Mouse (Mus musculus) CH12.LX (cell line): ENCODE measurements around the gene Aaed1. TPM values are rescaled to one million over a fixed set of nuclear protein-coding genes. Genes with fewer than 3 reads are reported as not detected.

ENCODE experiments used
- DNase-seq: peaks from one replicate; pipeline ENCODE4 v3.0.0-alpha.2; 2013; ENCODE audit errors: extremely low read depth
- H3K27ac ChIP-seq: 2 replicates; pipeline ENCODE4 v1.5.1; 2012; ENCODE audit warnings: low read depth, mild to moderate bottlenecking, control low read depth, moderate library complexity; ENCODE audit not compliant: insufficient read depth
- H3K27me3 ChIP-seq: replicated peaks from 2 replicates; pipeline ENCODE3; 2012; ENCODE audit warnings: inconsistent platforms
- H3K36me3 ChIP-seq, 2 experiments: replicated peaks in 1 of 2; 2 replicates each; pipeline versions ENCODE3 to v1.6.1; 2012; ENCODE audit warnings: inconsistent platforms in 1 of 2, low read length in 1 of 2, mild to moderate bottlenecking in 1 of 2, mixed read lengths in 1 of 2, moderate library complexity in 1 of 2; ENCODE audit not compliant: control insufficient read depth in 1 of 2, insufficient read depth in 1 of 2
- H3K4me1 ChIP-seq, 2 experiments: 2 replicates each; pipeline ENCODE4 v1.6.1; 2012; ENCODE audit warnings: inconsistent platforms in 1 of 2, moderate library complexity in 1 of 2; ENCODE audit not compliant: insufficient read depth in 2 of 2, control insufficient read depth in 1 of 2
- H3K4me2 ChIP-seq: 2 replicates; pipeline ENCODE4 v1.6.1; 2012; ENCODE audit warnings: low read depth, mild to moderate bottlenecking, control low read depth; ENCODE audit not compliant: poor library complexity, insufficient read depth, severe bottlenecking
- H3K4me3 ChIP-seq, 3 experiments: fragments of 150-350 bp in 1 of 3; sonication (generic) in 1 of 3; replicated peaks in 1 of 3; 2 replicates each; pipeline versions ENCODE3 to v1.5.1; 2011 to 2012; ENCODE audit warnings: low read depth in 2 of 3, low read length in 2 of 3, mild to moderate bottlenecking in 2 of 3, moderate library complexity in 2 of 3, control low read depth in 1 of 3, improper control_type of control experiment in 1 of 3, inconsistent platforms in 1 of 3, mixed read lengths in 1 of 3; ENCODE audit not compliant: poor library complexity in 1 of 3
- H3K79me2 ChIP-seq: replicated peaks from 2 replicates; pipeline ENCODE4 v1.6.1; 2012; ENCODE audit warnings: mild to moderate bottlenecking, moderate library complexity; ENCODE audit not compliant: control insufficient read depth, poor library complexity, insufficient read depth, severe bottlenecking; ENCODE audit errors: extremely low read depth
- H3K9ac ChIP-seq: 2 replicates; pipeline ENCODE4 v1.6.1; 2012; ENCODE audit warnings: low read depth, mild to moderate bottlenecking, control low read depth, moderate library complexity; ENCODE audit not compliant: insufficient read depth
- H3K9me3 ChIP-seq: replicated peaks from 2 replicates; pipeline ENCODE3; 2012; ENCODE audit warnings: low read length, inconsistent platforms, mixed read lengths
- BHLHE40 ChIP-seq: IDR thresholded peaks from 2 replicates; pipeline ENCODE4 v1.6.1; 2011; ENCODE audit warnings: mild to moderate bottlenecking, low read depth, low read length, improper control_type of control experiment
- CHD1 ChIP-seq: IDR thresholded peaks from 2 replicates; pipeline ENCODE4 v1.6.1; 2012; ENCODE audit warnings: low read depth, low read length, improper control_type of control experiment, inconsistent platforms
- CHD2 ChIP-seq: IDR thresholded peaks from 2 replicates; pipeline ENCODE4 v1.6.1; 2011; ENCODE audit warnings: low read length, improper control_type of control experiment
- CTCF ChIP-seq, 2 experiments: IDR thresholded peaks in 1 of 2; conservative IDR thresholded peaks in 1 of 2; 2 replicates each; pipeline ENCODE4 v1.5.1; 2011 to 2012; ENCODE audit warnings: low read depth in 2 of 2, low read length in 2 of 2, improper control_type of control experiment in 1 of 2, inconsistent platforms in 1 of 2, mild to moderate bottlenecking in 1 of 2, moderate library complexity in 1 of 2
- E2F4 ChIP-seq: IDR thresholded peaks from 2 replicates; pipeline ENCODE4 v1.6.1; 2011; ENCODE audit warnings: low read depth, low read length, improper control_type of control experiment; ENCODE audit not compliant: insufficient replicate concordance
- ELF1 ChIP-seq: IDR thresholded peaks from 2 replicates; pipeline ENCODE4 v1.6.1; 2014; ENCODE audit warnings: low read depth, mild to moderate bottlenecking, inconsistent platforms, low read length, improper control_type of control experiment
- ETS1 ChIP-seq: conservative IDR thresholded peaks from 2 replicates; pipeline ENCODE4 v1.6.1; 2012; ENCODE audit warnings: low read depth, mild to moderate bottlenecking, inconsistent platforms, low read length, improper control_type of control experiment, moderate library complexity
- GABPA ChIP-seq: IDR thresholded peaks from 2 replicates; pipeline ENCODE4 v1.6.1; 2012; ENCODE audit warnings: low read depth, low read length, improper control_type of control experiment, inconsistent platforms; ENCODE audit not compliant: insufficient replicate concordance
- HCFC1 ChIP-seq: IDR thresholded peaks from 2 replicates; pipeline ENCODE4 v1.6.1; 2012; ENCODE audit warnings: low read depth, mild to moderate bottlenecking, inconsistent platforms, low read length, improper control_type of control experiment
- IRF4 ChIP-seq: IDR thresholded peaks from 2 replicates; pipeline ENCODE4 v1.6.1; 2014; ENCODE audit warnings: low read depth, mild to moderate bottlenecking, inconsistent platforms, low read length, improper control_type of control experiment
- JUN ChIP-seq: IDR thresholded peaks from 2 replicates; pipeline ENCODE4 v1.6.1; 2011; ENCODE audit warnings: low read depth, mild to moderate bottlenecking, low read length, improper control_type of control experiment, moderate library complexity; ENCODE audit not compliant: insufficient read depth
- JUND ChIP-seq: conservative IDR thresholded peaks from 2 replicates; pipeline ENCODE4 v1.6.1; 2011; ENCODE audit warnings: low read depth, low read length, improper control_type of control experiment
- KAT2A ChIP-seq: IDR thresholded peaks from 2 replicates; pipeline ENCODE4 v1.6.1; 2012; ENCODE audit warnings: low read length, improper control_type of control experiment, inconsistent platforms; ENCODE audit not compliant: insufficient replicate concordance
- MAFK ChIP-seq: IDR thresholded peaks from 2 replicates; pipeline ENCODE4 v1.6.1; 2011; ENCODE audit warnings: low read length, improper control_type of control experiment; ENCODE audit not compliant: insufficient replicate concordance
- MAX ChIP-seq: IDR thresholded peaks from 2 replicates; pipeline ENCODE4 v1.6.1; 2011; ENCODE audit warnings: low read length, improper control_type of control experiment
- MAZ ChIP-seq: IDR thresholded peaks from 2 replicates; pipeline ENCODE4 v1.6.1; 2012; ENCODE audit warnings: low read depth, mild to moderate bottlenecking, inconsistent platforms, low read length, improper control_type of control experiment, moderate library complexity
- MEF2A ChIP-seq: IDR thresholded peaks from 2 replicates; pipeline ENCODE4 v1.6.1; 2014; ENCODE audit warnings: low read depth, mild to moderate bottlenecking, inconsistent platforms, low read length, improper control_type of control experiment, borderline replicate concordance
- MXI1 ChIP-seq: IDR thresholded peaks from 2 replicates; pipeline ENCODE4 v1.6.1; 2011; ENCODE audit warnings: mild to moderate bottlenecking, low read depth, low read length, improper control_type of control experiment
- MYC ChIP-seq: IDR thresholded peaks from 2 replicates; pipeline ENCODE4 v1.6.1; 2011; ENCODE audit warnings: low read depth, mild to moderate bottlenecking, improper control_type of control experiment, low read length
- NELFE ChIP-seq: IDR thresholded peaks from 2 replicates; pipeline ENCODE4 v1.6.1; 2011; ENCODE audit warnings: low read depth, low read length, improper control_type of control experiment
- NRF1 ChIP-seq: IDR thresholded peaks from 2 replicates; pipeline ENCODE4 v1.6.1; 2014; ENCODE audit warnings: low read depth, mild to moderate bottlenecking, inconsistent platforms, low read length, improper control_type of control experiment, moderate library complexity
- PAX5 ChIP-seq: IDR thresholded peaks from 2 replicates; pipeline ENCODE4 v1.6.1; 2012; ENCODE audit warnings: low read length, inconsistent platforms, mixed read lengths
- POLR2A ChIP-seq: IDR thresholded peaks from 2 replicates; pipeline ENCODE4 v1.6.1; 2011; ENCODE audit warnings: low read depth, mild to moderate bottlenecking, improper control_type of control experiment, low read length
- POLR2AphosphoS2 ChIP-seq: IDR thresholded peaks from 2 replicates; pipeline ENCODE4 v1.6.1; 2011; ENCODE audit warnings: low read depth, low read length, improper control_type of control experiment
- RAD21 ChIP-seq: IDR thresholded peaks from 2 replicates; pipeline ENCODE4 v1.6.1; 2011; ENCODE audit warnings: low read depth, mild to moderate bottlenecking, low read length, improper control_type of control experiment, moderate library complexity
- RCOR1 ChIP-seq: conservative IDR thresholded peaks from 2 replicates; pipeline ENCODE4 v1.6.1; 2012; ENCODE audit warnings: low read depth, mild to moderate bottlenecking, inconsistent platforms, low read length, improper control_type of control experiment
- SIN3A ChIP-seq: IDR thresholded peaks from 2 replicates; pipeline ENCODE4 v1.6.1; 2012; ENCODE audit warnings: low read length, improper control_type of control experiment, inconsistent platforms
- TBP ChIP-seq: conservative IDR thresholded peaks from 2 replicates; pipeline ENCODE4 v1.6.1; 2011; ENCODE audit warnings: low read depth, low read length, improper control_type of control experiment
- TCF12 ChIP-seq: IDR thresholded peaks from 2 replicates; pipeline ENCODE4 v1.6.1; 2014; ENCODE audit warnings: low read depth, mild to moderate bottlenecking, inconsistent platforms, low read length, improper control_type of control experiment
- UBTF ChIP-seq: IDR thresholded peaks from 2 replicates; pipeline ENCODE4 v1.6.1; 2012; ENCODE audit warnings: low read depth, mild to moderate bottlenecking, inconsistent platforms, low read length, improper control_type of control experiment, moderate library complexity
- USF1 ChIP-seq: IDR thresholded peaks from 2 replicates; pipeline ENCODE4 v1.6.1; 2014; ENCODE audit warnings: low read depth, mild to moderate bottlenecking, inconsistent platforms, low read length, improper control_type of control experiment
- ZC3H11A ChIP-seq: IDR thresholded peaks from 2 replicates; pipeline ENCODE4 v1.6.1; 2012; ENCODE audit warnings: low read depth, mild to moderate bottlenecking, inconsistent platforms, low read length, improper control_type of control experiment
- ZKSCAN1 ChIP-seq: IDR thresholded peaks from 2 replicates; pipeline ENCODE4 v1.6.1; 2012; ENCODE audit warnings: low read depth, inconsistent platforms, low read length, improper control_type of control experiment, borderline replicate concordance
- ZMIZ1 ChIP-seq: IDR thresholded peaks from 2 replicates; pipeline ENCODE4 v1.6.1; 2012; ENCODE audit warnings: low read depth, mild to moderate bottlenecking, inconsistent platforms, low read length, improper control_type of control experiment
- ZNF384 ChIP-seq: IDR thresholded peaks from 2 replicates; pipeline ENCODE4 v1.6.1; 2012; ENCODE audit warnings: low read depth, low read length, improper control_type of control experiment, inconsistent platforms
- dilution Hi-C: fragments of 300-500 bp; cut with MboI; formaldehyde crosslinking; loops from 2 replicates; pipeline ENCODE4 v1.14.3; 2020; ENCODE audit warnings: low sequenced_read_pairs; ENCODE audit not compliant: extremely low pct_unique_long_range_greater_than_20kb, extremely low pct_ligation_motif_present
- in situ Hi-C: fragments of 300-500 bp; cut with MboI; formaldehyde crosslinking; loops from 3 replicates; pipeline ENCODE4 v1.14.3; 2019; ENCODE audit warnings: low sequenced_read_pairs, low pct_ligation_motif_present, low pct_unique_long_range_greater_than_20kb, mixed read lengths
- polyA plus RNA-seq: library from polyadenylated mRNA; unstranded; fragments of >175 nt; gene quantifications from 2 replicates; pipeline ENCODE4 v1.2.1, GENCODE M21; 2012; ENCODE audit warnings: low read depth; ENCODE audit not compliant: insufficient read length
- total RNA-seq, 2 experiments: library from RNA; depleted of rRNA; stranded (reverse); fragments of 300-350 nt in 1 of 2; fragments of >200 nt in 1 of 2; gene quantifications; 2 replicates each; pipeline ENCODE4 v1.2.3; 2012 to 2014

Gene Aaed1
- total RNA-seq (2012; rRNA removed), result 9.1 and 12.2 TPM in 2 replicates
- 19.3 and 22.1 TPM in 2 replicates for total RNA-seq (2014; rRNA removed)
- polyA plus RNA-seq, result 8.2 and 8.3 TPM in 2 replicates

GRCm38 (mm10) chr13:64312024-64312915 lies at the start of gene Aaed1:
Gene Aaed1 (minus strand): TSS chr13:64312710.
- dilution Hi-C loops, result no loop called here
- Histone ChIP-seq H3K27ac (peak within 1 kb of the TSS; percentile 53), H3K9me3 (no peaks in the 10 kb centered on the region)

GRCm38 (mm10) chr13:64362139-64362538 lies 49.6 kb upstream of the Aaed1 start:
- dilution Hi-C loops, result no loop called here
- no peaks in the 10 kb centered on the region for H3K36me3 ChIP-seq
- no peaks in the 10 kb centered on the region for H3K79me2 ChIP-seq
- H3K4me1 ChIP-seq, result no peaks in the 10 kb centered on the region
- H3K27ac ChIP-seq, result no peak overlapping the region
- DNase-seq, result no peak
- H3K4me2 ChIP-seq, result no peak overlapping the region
- no peak overlapping the region for H3K4me3 ChIP-seq
- no peaks in the 10 kb centered on the region for H3K27me3 ChIP-seq
- no peak overlapping the region for H3K9ac ChIP-seq
- no peak for TF ChIP-seq CHD2
- no peak for TF ChIP-seq JUN
- TF ChIP-seq USF1, result no peak
- no peak for TF ChIP-seq MAFK
- TF ChIP-seq TBP, result no peak
- H3K9me3 ChIP-seq, result no peaks in the 10 kb centered on the region
- in situ Hi-C loops, result no loop called here

More at GRCm38 (mm10) chr13:64312024-64312915, at the start of gene Aaed1:
- no peaks in the 10 kb centered on the region for H3K79me2 ChIP-seq
- H3K4me1 ChIP-seq, result peaks cover 9 to 44% of the 10 kb centered on the region in 2 experiments
- peak; percentile 65 for DNase-seq
- in situ Hi-C loops, result loop anchor here (5.0 to 10.0 kb wide), 2 partner anchors 65 to 127 kb away; no protein-coding TSS in a partner anchor
- H3K36me3 ChIP-seq, result peaks cover 8 to 11% of the 10 kb centered on the region in 2 experiments
- peaks cover 2% of the 10 kb centered on the region for H3K27me3 ChIP-seq
- peak within 1 kb of the TSS; percentile 46 for H3K9ac ChIP-seq
- H3K4me3 ChIP-seq, result peak within 1 kb of the TSS; percentile 60 to 77 (median 64)
- peak within 1 kb of the TSS; percentile 70 for H3K4me2 ChIP-seq
- TF ChIP-seq POLR2A (peak; percentile 72), TBP (no peak), JUND (no peak), KAT2A (no peak), SIN3A (peak; percentile 65; the same call in 1 of the 2 replicates), USF1 (peak; percentile 26), POLR2AphosphoS2 (no peak), HCFC1 (0 out of 2 replicates have a peak, but pooled peaks have one; percentile 36), ZKSCAN1 (no peak), PAX5 (no peak), MAZ (peak; percentile 16; the same call in 1 of the 2 replicates), MEF2A (peak; percentile 86), ELF1 (no peak), CHD2 (no peak), NRF1 (peak; percentile 83), IRF4 (peak; percentile 39; the same call in 1 of the 2 replicates), CTCF (conservative IDR thresholded peaks at IDR 0.05 in 1 of 2, IDR thresholded peaks at IDR 0.05 in 1 of 2; ENCODE audit: low read depth in 2 of 2, low read length in 2 of 2) (peak in 1 of 2 experiments; percentile 56; a peak in 2 of 4 replicates), MAX (no peak), ETS1 (no peak), MXI1 (peak; percentile 71; the same call in 1 of the 2 replicates), ZNF384 (no peak), NELFE (peak; percentile 67; the same call in 1 of the 2 replicates), BHLHE40 (peak; percentile 17; the same call in 1 of the 2 replicates), UBTF (peak; percentile 75; the same call in 1 of the 2 replicates), ZC3H11A (no peak), MAFK (no peak), CHD1 (no peak), ZMIZ1 (peak; percentile 35; the same call in 1 of the 2 replicates), GABPA (no peak), RAD21 (no peak), RCOR1 (no peak), E2F4 (no peak), TCF12 (peak; percentile 52; the same call in 1 of the 2 replicates), MYC (0 out of 2 replicates have a peak, but pooled peaks have one; percentile 13)
